Mouse (Mus musculus) ES-E14 (cell line): ENCODE data around the gene Ccdc114.

Experiments used
- CHD2 ChIP-seq: IDR thresholded peaks from 2 replicates; pipeline ENCODE4 v1.6.1; 2014; ENCODE audit warnings: mild to moderate bottlenecking, low read depth, low read length, inconsistent platforms
- HCFC1 ChIP-seq: IDR thresholded peaks from 2 replicates; pipeline ENCODE4 v1.6.1; 2012; ENCODE audit warnings: low read length, inconsistent platforms, borderline replicate concordance; ENCODE audit not compliant: insufficient read depth
- MAFK ChIP-seq: IDR thresholded peaks from 2 replicates; pipeline ENCODE4 v1.6.1; 2014; ENCODE audit warnings: mild to moderate bottlenecking, low read depth, low read length, inconsistent platforms; ENCODE audit not compliant: insufficient read depth
- ZC3H11A ChIP-seq: IDR thresholded peaks from 2 replicates; pipeline ENCODE4 v1.6.1; 2012; ENCODE audit warnings: low read depth, mild to moderate bottlenecking, inconsistent platforms, low read length, borderline replicate concordance
- ZNF384 ChIP-seq: IDR thresholded peaks from 2 replicates; pipeline ENCODE4 v1.6.1; 2012; ENCODE audit warnings: low read depth, low read length, inconsistent platforms

GRCm38 (mm10) chr7:45909145-45909544 lies 14.7 kb upstream of the Ccdc114 start:
- TF ChIP-seq ZC3H11A (no peak), ZNF384 (no peak), HCFC1 (no peak), MAFK (no peak), CHD2 (no peak)
